Mouse (Mus musculus) MEL (cell line): ENCODE measurements around the gene Olfr638. TPM values are rescaled to one million over a fixed set of nuclear protein-coding genes. Genes with fewer than 3 reads are reported as not detected.
A peak's percentile ranks its signal among the peaks of the same experiment; 100 is the strongest.

Experiments
- DNase-seq: peaks from one replicate; pipeline ENCODE4 v3.0.0; 2011; ENCODE audit warnings: low read depth, low spot score
- H3K27ac ChIP-seq: 2 replicates; pipeline ENCODE4 v1.5.1; 2012; ENCODE audit warnings: low read depth, mild to moderate bottlenecking, control low read depth, low read length, moderate library complexity; ENCODE audit not compliant: control insufficient read depth
- H3K27me3 ChIP-seq, 2 experiments: fragments of 150-350 bp in 1 of 2; sonication (generic) in 1 of 2; 2 replicates each; pipeline ENCODE4 v1.6.1; 2012; ENCODE audit warnings: low read length in 2 of 2, mild to moderate bottlenecking in 2 of 2, improper control_type of control experiment in 1 of 2, moderate library complexity in 1 of 2; ENCODE audit not compliant: insufficient read depth in 2 of 2, control insufficient read depth in 1 of 2
- H3K36me3 ChIP-seq, 2 experiments: 2 replicates each; pipeline ENCODE4 v1.6.1; 2012 to 2014; ENCODE audit warnings: low read length in 2 of 2, improper control_type of control experiment in 1 of 2, inconsistent platforms in 1 of 2, mild to moderate bottlenecking in 1 of 2; ENCODE audit not compliant: insufficient read depth in 2 of 2, control insufficient read depth in 1 of 2
- H3K4me1 ChIP-seq, 2 experiments: fragments of 150-350 bp in 1 of 2; sonication (generic) in 1 of 2; 2 replicates each; pipeline ENCODE4 v1.6.1; 2012; ENCODE audit warnings: low read length in 2 of 2, improper control_type of control experiment in 1 of 2, mild to moderate bottlenecking in 1 of 2; ENCODE audit not compliant: insufficient read depth in 2 of 2, control insufficient read depth in 1 of 2
- H3K4me3 ChIP-seq, 2 experiments: fragments of 150-350 bp in 1 of 2; sonication (generic) in 1 of 2; 2 replicates each; pipeline ENCODE4 v1.5.1; 2012; ENCODE audit warnings: low read depth in 2 of 2, low read length in 2 of 2, mild to moderate bottlenecking in 2 of 2, moderate library complexity in 2 of 2, control low read depth in 1 of 2, improper control_type of control experiment in 1 of 2; ENCODE audit not compliant: control insufficient read depth in 1 of 2, insufficient read depth in 1 of 2
- H3K79me2 ChIP-seq: 2 replicates; pipeline ENCODE4 v1.6.1; 2012; ENCODE audit warnings: mild to moderate bottlenecking, low read length, moderate library complexity; ENCODE audit not compliant: control insufficient read depth, poor library complexity, insufficient read depth
- H3K9ac ChIP-seq: 2 replicates; pipeline ENCODE4 v1.6.1; 2012; ENCODE audit warnings: low read depth, mild to moderate bottlenecking, control low read depth, low read length, moderate library complexity; ENCODE audit not compliant: control insufficient read depth, poor library complexity, severe bottlenecking
- H3K9me3 ChIP-seq: fragments of 150-350 bp; sonication (generic); replicated peaks from 2 replicates; pipeline ENCODE4 v1.6.1; 2012; ENCODE audit warnings: mild to moderate bottlenecking, low read length, improper control_type of control experiment, moderate library complexity; ENCODE audit not compliant: insufficient read depth
- CHD1 ChIP-seq: IDR thresholded peaks from 2 replicates; pipeline ENCODE4 v1.6.1; 2012; ENCODE audit warnings: low read depth, mild to moderate bottlenecking, inconsistent platforms, low read length, improper control_type of control experiment
- CTCF ChIP-seq, 3 experiments: IDR thresholded peaks in 2 of 3; conservative IDR thresholded peaks in 1 of 3; 2 replicates each; pipeline ENCODE4 v1.5.1; 2011 to 2012; ENCODE audit warnings: low read length in 3 of 3, low read depth in 2 of 3, mild to moderate bottlenecking in 2 of 3, improper control_type of control experiment in 1 of 3, inconsistent platforms in 1 of 3, mixed read lengths in 1 of 3, moderate library complexity in 1 of 3; ENCODE audit not compliant: control insufficient read depth in 1 of 3, insufficient read depth in 1 of 3, poor library complexity in 1 of 3, severe bottlenecking in 1 of 3
- E2F4 ChIP-seq: IDR thresholded peaks from 2 replicates; pipeline ENCODE4 v1.6.1; 2011; ENCODE audit warnings: low read depth, low read length, improper control_type of control experiment, borderline replicate concordance
- ELF1 ChIP-seq: IDR thresholded peaks from 2 replicates; pipeline ENCODE4 v1.6.1; 2014; ENCODE audit warnings: low read depth, mild to moderate bottlenecking, inconsistent platforms, low read length, improper control_type of control experiment, moderate library complexity
- EP300 ChIP-seq, 2 experiments: IDR thresholded peaks; 2 replicates each; pipeline ENCODE4 v1.6.1; 2011; ENCODE audit warnings: improper control_type of control experiment in 2 of 2, low read length in 2 of 2, low read depth in 1 of 2, mild to moderate bottlenecking in 1 of 2
- HCFC1 ChIP-seq: IDR thresholded peaks from 2 replicates; pipeline ENCODE4 v1.6.1; 2012; ENCODE audit warnings: low read depth, mild to moderate bottlenecking, inconsistent platforms, low read length, improper control_type of control experiment, moderate library complexity
- MAX ChIP-seq: IDR thresholded peaks from 2 replicates; pipeline ENCODE4 v1.6.1; 2011; ENCODE audit warnings: low read length, improper control_type of control experiment
- MEF2A ChIP-seq: IDR thresholded peaks from 2 replicates; pipeline ENCODE4 v1.6.1; 2014; ENCODE audit warnings: low read depth, mild to moderate bottlenecking, inconsistent platforms, low read length, improper control_type of control experiment; ENCODE audit not compliant: poor library complexity, insufficient replicate concordance, severe bottlenecking; ENCODE audit errors: extremely low read depth
- MXI1 ChIP-seq: IDR thresholded peaks from 2 replicates; pipeline ENCODE4 v1.6.1; 2011; ENCODE audit warnings: mild to moderate bottlenecking, low read depth, low read length, improper control_type of control experiment
- MYB ChIP-seq: IDR thresholded peaks from 2 replicates; pipeline ENCODE4 v1.6.1; 2011; ENCODE audit warnings: mild to moderate bottlenecking, low read depth, low read length, improper control_type of control experiment
- MYC ChIP-seq: IDR thresholded peaks from 2 replicates; pipeline ENCODE4 v1.6.1; 2011; ENCODE audit warnings: low read depth, mild to moderate bottlenecking, low read length, improper control_type of control experiment, moderate library complexity
- NELFE ChIP-seq: IDR thresholded peaks from 2 replicates; pipeline ENCODE4 v1.6.1; 2011; ENCODE audit warnings: low read depth, low read length, improper control_type of control experiment
- NRF1 ChIP-seq: IDR thresholded peaks from 2 replicates; pipeline ENCODE4 v1.6.1; 2014; ENCODE audit warnings: low read depth, mild to moderate bottlenecking, inconsistent platforms, low read length, improper control_type of control experiment, moderate library complexity; ENCODE audit not compliant: poor library complexity, insufficient read depth, severe bottlenecking
- POLR2AphosphoS2 ChIP-seq: IDR thresholded peaks from 2 replicates; pipeline ENCODE4 v1.6.1; 2011; ENCODE audit warnings: low read length, improper control_type of control experiment
- POLR2AphosphoS5 ChIP-seq: IDR thresholded peaks from 2 replicates; pipeline ENCODE4 v1.6.1; 2012; ENCODE audit warnings: low read depth, borderline replicate concordance, mild to moderate bottlenecking, inconsistent platforms, low read length, moderate library complexity, mixed read lengths
- RAD21 ChIP-seq: IDR thresholded peaks from 2 replicates; pipeline ENCODE4 v1.6.1; 2011; ENCODE audit warnings: mild to moderate bottlenecking, low read depth, low read length, improper control_type of control experiment
- RCOR1 ChIP-seq: IDR thresholded peaks from 2 replicates; pipeline ENCODE4 v1.6.1; 2012; ENCODE audit warnings: low read depth, mild to moderate bottlenecking, inconsistent platforms, low read length, improper control_type of control experiment
- SIN3A ChIP-seq: IDR thresholded peaks from 2 replicates; pipeline ENCODE4 v1.6.1; 2012; ENCODE audit warnings: low read length, improper control_type of control experiment, inconsistent platforms
- TAL1 ChIP-seq: IDR thresholded peaks from 2 replicates; pipeline ENCODE4 v1.6.1; 2012; ENCODE audit warnings: mild to moderate bottlenecking, inconsistent platforms, low read length, moderate library complexity, mixed read lengths
- TCF12 ChIP-seq: IDR thresholded peaks from 2 replicates; pipeline ENCODE4 v1.6.1; 2014; ENCODE audit warnings: low read depth, mild to moderate bottlenecking, inconsistent platforms, low read length, improper control_type of control experiment, moderate library complexity
- USF2 ChIP-seq, 2 experiments: IDR thresholded peaks; 2 replicates each; pipeline ENCODE4 v1.6.1; 2011 to 2012; ENCODE audit warnings: improper control_type of control experiment in 2 of 2, low read length in 2 of 2, borderline replicate concordance in 1 of 2, inconsistent platforms in 1 of 2, low read depth in 1 of 2, mild to moderate bottlenecking in 1 of 2; ENCODE audit not compliant: insufficient read depth in 1 of 2
- ZKSCAN1 ChIP-seq: IDR thresholded peaks from 2 replicates; pipeline ENCODE4 v1.6.1; 2012; ENCODE audit warnings: low read depth, mild to moderate bottlenecking, inconsistent platforms, low read length, improper control_type of control experiment, moderate library complexity
- ZMIZ1 ChIP-seq: IDR thresholded peaks from 2 replicates; pipeline ENCODE4 v1.6.1; 2012; ENCODE audit warnings: low read depth, mild to moderate bottlenecking, inconsistent platforms, low read length, improper control_type of control experiment, moderate library complexity
- polyA plus RNA-seq, 2 experiments: library from polyadenylated mRNA; stranded (reverse) in 1 of 2; unstranded in 1 of 2; fragments of >175 nt in 1 of 2; fragments of >200 nt in 1 of 2; gene quantifications; 2 replicates each; pipeline versions ENCODE4 v1.2.1 to v1.2.4; 2012; ENCODE audit warnings: low replicate concordance in 2 of 2, low read depth in 1 of 2; ENCODE audit not compliant: insufficient read length in 2 of 2, insufficient read depth in 1 of 2, missing spikeins in 1 of 2
- total RNA-seq: library from RNA; depleted of rRNA; stranded (reverse); fragments of 300-350 nt; gene quantifications from 2 replicates; pipeline ENCODE4 v1.2.3, GENCODE M21; 2012

Gene Olfr638
- total and polyA plus RNA-seq, 3 experiments: not detected

DNA sequence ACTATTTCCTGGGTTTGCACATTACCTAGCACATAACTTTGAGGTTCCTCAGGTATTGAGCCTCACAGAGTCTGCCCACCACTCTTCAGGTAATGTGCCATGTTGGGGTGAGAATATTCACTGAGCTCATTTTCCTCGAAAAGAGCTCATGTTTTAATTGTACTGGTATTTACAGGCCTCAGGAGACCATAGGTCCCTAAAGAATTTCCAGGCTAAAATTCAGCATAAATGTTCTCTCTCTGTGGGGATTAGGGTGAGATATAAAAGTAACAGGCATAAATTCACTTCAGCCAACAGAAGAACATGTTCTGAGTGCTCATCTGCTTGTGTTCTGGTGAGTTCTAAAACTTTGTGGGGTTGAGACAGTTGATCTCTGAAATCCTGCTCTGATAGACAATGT, 36.6 kb downstream of the Olfr638 start, which contains the start of gene Olfr641:
TSS of gene Olfr641 (plus strand) at position 301 of the 400 bp plus-strand sequence.
- H3K27ac ChIP-seq: no peak within 1 kb of the TSS
- TF ChIP-seq ELF1 (no peak), MAX (no peak), MYC (no peak), POLR2AphosphoS2 (no peak), SIN3A (no peak), EP300 (IDR thresholded peaks at IDR 0.05; ENCODE audit: low read depth in 1 of 2, low read length in 2 of 2) (no peak), RAD21 (no peak), ZKSCAN1 (no peak), NRF1 (no peak), MEF2A (no peak), CTCF (IDR thresholded peaks at IDR 0.05 in 2 of 3, conservative IDR thresholded peaks at IDR 0.05 in 1 of 3; ENCODE audit: control insufficient read depth in 1 of 3, insufficient read depth in 1 of 3, low read depth in 2 of 3, low read length in 3 of 3, poor library complexity in 1 of 3, severe bottlenecking in 1 of 3) (no peak), NELFE (no peak), POLR2AphosphoS5 (no peak), MYB (no peak), CHD1 (no peak)
- H3K4me3 ChIP-seq: no peak within 1 kb of the TSS
- no peaks in the 10 kb centered on the region for H3K4me1 ChIP-seq
- no peaks in the 10 kb centered on the region for H3K27me3 ChIP-seq
- DNase-seq: no peak
- H3K79me2 ChIP-seq: no peaks in the 10 kb centered on the region
- no peak within 1 kb of the TSS for H3K9ac ChIP-seq
- H3K9me3 ChIP-seq: no peaks in the 10 kb centered on the region
- no peaks in the 10 kb centered on the region for H3K36me3 ChIP-seq

DNA sequence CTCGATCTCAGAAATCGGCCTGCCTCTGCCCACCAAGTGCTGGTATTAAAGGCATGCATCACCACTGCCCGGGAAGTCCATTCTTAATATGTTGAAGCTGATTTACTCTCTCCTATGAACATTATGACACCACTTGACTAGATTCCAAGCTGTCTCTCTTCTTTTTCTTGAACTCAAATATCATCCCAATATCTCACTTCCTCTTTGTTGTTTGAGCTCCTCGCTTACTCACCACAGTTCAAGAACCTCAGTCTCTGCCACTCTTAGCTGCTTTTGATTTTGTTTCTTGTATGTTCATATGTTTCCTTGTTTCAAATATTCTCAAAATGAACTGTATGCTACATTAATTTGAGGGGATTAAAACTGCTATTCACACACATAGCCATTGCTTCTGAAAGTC, 52.2 kb downstream of the Olfr638 start:
- no peaks in the 10 kb centered on the region for H3K36me3 ChIP-seq
- peak; percentile 5 for DNase-seq
- H3K27me3 ChIP-seq: no peaks in the 10 kb centered on the region
- H3K79me2 ChIP-seq: no peaks in the 10 kb centered on the region
- no peak overlapping the region for H3K4me3 ChIP-seq
- no peaks in the 10 kb centered on the region for H3K9me3 ChIP-seq
- TF ChIP-seq MEF2A (no peak), USF2 (IDR thresholded peaks at IDR 0.05; ENCODE audit: borderline replicate concordance in 1 of 2, insufficient read depth in 1 of 2, low read depth in 1 of 2, low read length in 2 of 2) (no peak), CHD1 (no peak), MXI1 (no peak), ZMIZ1 (no peak), ZKSCAN1 (no peak), E2F4 (no peak), TAL1 (no peak), NRF1 (no peak), RCOR1 (no peak), NELFE (no peak), TCF12 (no peak), HCFC1 (no peak)
- no peaks in the 10 kb centered on the region for H3K4me1 ChIP-seq
- no peak overlapping the region for H3K9ac ChIP-seq
- H3K27ac ChIP-seq: no peak overlapping the region
